Mouse (Mus musculus) intestine, embryonic 16.5 days (tissue): ENCODE results near the gene Olfr1395. TPM values are rescaled to one million over a fixed set of nuclear protein-coding genes. Genes with fewer than 3 reads are reported as not detected.

Source experiments
- ATAC-seq: fragments of 200-750 bp; cut with Nextera tagmentation; 2 replicates; pipeline ENCODE4 v1.8.0; 2017; ENCODE audit warnings: moderate TSS enrichment, moderate library complexity
- H3K27ac ChIP-seq: fragments of 300-500 bp; sonication (generic); 2 replicates; pipeline ENCODE4 v1.5.1; 2014; ENCODE audit warnings: mild to moderate bottlenecking, low read length
- H3K27me3 ChIP-seq: fragments of 300-500 bp; sonication (generic); replicated peaks from 2 replicates; pipeline ENCODE4 v1.6.1; 2014; ENCODE audit warnings: low read length, control low read depth, mixed read lengths; ENCODE audit not compliant: control insufficient read depth, insufficient read depth
- H3K36me3 ChIP-seq: fragments of 300-500 bp; sonication (generic); 2 replicates; pipeline ENCODE4 v1.6.1; 2014; ENCODE audit warnings: low read length, control low read depth; ENCODE audit not compliant: control insufficient read depth, insufficient read depth
- H3K4me1 ChIP-seq: fragments of 300-500 bp; sonication (generic); 2 replicates; pipeline ENCODE4 v1.6.1; 2014; ENCODE audit warnings: low read length, control low read depth, mixed read lengths; ENCODE audit not compliant: control insufficient read depth, insufficient read depth
- H3K4me2 ChIP-seq: fragments of 300-500 bp; sonication (generic); 2 replicates; pipeline ENCODE4 v1.6.1; 2014; ENCODE audit warnings: low read depth, low read length, control low read depth
- H3K4me3 ChIP-seq: fragments of 300-500 bp; sonication (generic); 2 replicates; pipeline ENCODE4 v1.5.1; 2014; ENCODE audit warnings: mild to moderate bottlenecking, low read length
- H3K9ac ChIP-seq: fragments of 300-500 bp; sonication (generic); 2 replicates; pipeline ENCODE4 v1.6.1; 2014; ENCODE audit warnings: low read depth, low read length
- H3K9me3 ChIP-seq: fragments of 300-500 bp; sonication (generic); 2 replicates; pipeline ENCODE4 v1.6.1; 2016; ENCODE audit warnings: low read length, control low read depth; ENCODE audit not compliant: control insufficient read depth
- WGBS: fragments of 180-500 bp; shearing (Covaris S2); extraction: QIAGEN DNeasy Blood & Tissue Kit; methylation state at CpG from one replicate; pipeline ENCODE4 v1.1.7; 2014; 5-methylcytosine and 5-hydroxymethylcytosine counted together
- polyA plus RNA-seq: library from polyadenylated mRNA; unstranded; fragments of >200 nt; fragmentation: Nextera tagmentation; extraction: Ambion mirVana; gene quantifications from 2 replicates; pipeline ENCODE4 v1.2.1, GENCODE M21; 2015

Olfr1395 gene
- polyA plus RNA-seq, result not detected in 2 replicates

- Histone ChIP-seq H3K9me3 (no peaks in the 10 kb centered on the region), H3K4me1 (no peaks in the 10 kb centered on the region), H3K9ac (no peak within 1 kb of the TSS), H3K4me2 (no peak within 1 kb of the TSS), H3K27me3 (no peaks in the 10 kb centered on the region), H3K4me3 (no peak within 1 kb of the TSS), H3K27ac (no peak within 1 kb of the TSS), H3K36me3 (no peaks in the 10 kb centered on the region)
- ATAC-seq, result no peak
- WGBS, result 89% methylated on average over 6 of the region's 6 CpGs
Observed at GRCm38 (mm10) chr11:49141974-49142373, at the start of gene Olfr1395. Gene Olfr1395 (plus strand): TSS chr11:49142274.

- Histone ChIP-seq H3K27me3 (no peaks in the 10 kb centered on the region), H3K9me3 (no peaks in the 10 kb centered on the region), H3K4me3 (no peak overlapping the region), H3K27ac (no peak overlapping the region), H3K36me3 (no peaks in the 10 kb centered on the region), H3K4me2 (no peak overlapping the region), H3K4me1 (peaks cover 10% of the 10 kb centered on the region), H3K9ac (no peak overlapping the region)
- WGBS, result 89% methylated on average over 2 of the region's 2 CpGs
- no peak for ATAC-seq
Observed at GRCm38 (mm10) chr11:49092786-49093185, 49.3 kb upstream of the Olfr1395 start.

DNA sequence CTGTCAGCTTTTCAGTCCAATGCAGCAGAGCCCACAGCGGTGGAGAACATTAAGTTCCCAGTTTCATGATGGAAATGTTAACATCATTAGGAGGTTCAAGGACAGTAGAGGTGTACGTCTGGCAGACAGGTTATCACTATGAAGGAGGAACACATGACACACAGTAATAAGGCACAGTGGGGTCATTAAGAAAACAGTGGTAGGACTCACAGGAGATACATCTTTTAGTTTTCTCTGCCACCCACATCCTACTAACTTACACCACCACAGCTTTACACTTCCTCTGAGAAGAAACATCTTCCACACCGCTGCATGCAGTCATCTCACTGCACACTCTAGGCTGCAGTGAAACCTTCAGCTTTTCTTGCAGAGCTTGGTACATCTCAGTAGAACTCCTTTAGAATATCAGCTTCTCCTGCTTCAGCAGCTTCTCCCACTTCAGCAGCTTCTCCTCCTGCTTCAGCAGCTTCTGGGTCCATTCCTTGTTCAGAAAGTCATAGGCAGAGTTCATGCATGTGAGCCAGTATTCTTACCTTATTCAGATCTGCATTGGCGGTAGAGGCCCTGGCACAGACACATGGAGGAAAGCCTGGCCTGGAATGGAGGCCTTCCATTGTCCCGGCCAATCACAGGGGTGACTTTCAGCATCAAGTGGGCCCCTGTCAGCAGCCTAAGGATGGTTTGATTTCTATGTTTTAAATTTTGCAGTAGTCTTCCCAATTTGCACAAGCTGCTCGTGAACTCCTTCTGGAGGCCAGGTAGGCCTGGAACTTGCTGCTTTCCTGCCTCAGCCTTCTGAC is 48.0 kb upstream of the Olfr1395 start:
- H3K9ac ChIP-seq, result no peak overlapping the region
- ATAC-seq, result no peak
- no peaks in the 10 kb centered on the region; the same call in none of the 2 replicates for H3K4me1 ChIP-seq
- H3K4me2 ChIP-seq, result no peak overlapping the region
- 81% methylated on average over 6 of the region's 6 CpGs for WGBS
- no peak overlapping the region for H3K4me3 ChIP-seq
- H3K27ac ChIP-seq, result no peak overlapping the region
- H3K27me3 ChIP-seq, result no peaks in the 10 kb centered on the region
- H3K9me3 ChIP-seq, result no peaks in the 10 kb centered on the region
- H3K36me3 ChIP-seq, result no peaks in the 10 kb centered on the region

DNA sequence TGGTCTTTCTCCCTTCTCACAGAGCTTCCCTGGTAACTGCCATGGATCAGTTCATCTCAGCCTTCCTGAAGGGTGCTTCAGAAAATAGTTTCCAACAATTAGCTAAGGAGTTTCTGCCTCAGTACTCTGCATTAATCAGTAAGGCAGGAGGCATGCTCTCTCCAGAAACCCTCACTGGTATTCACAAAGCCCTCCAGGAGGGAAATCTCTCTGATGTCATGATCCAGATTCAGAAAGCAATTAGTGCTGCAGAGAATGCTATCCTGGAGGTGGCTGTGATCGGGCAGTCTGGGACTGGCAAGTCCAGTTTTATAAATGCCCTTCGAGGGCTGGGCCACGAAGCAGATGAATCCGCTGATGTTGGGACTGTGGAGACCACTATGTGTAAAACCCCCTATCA is 46.7 kb upstream of the Olfr1395 start:
- no peaks in the 10 kb centered on the region for H3K9me3 ChIP-seq
- no peaks in the 10 kb centered on the region for H3K27me3 ChIP-seq
- H3K4me1 ChIP-seq, result no peaks in the 10 kb centered on the region; the same call in none of the 2 replicates
- H3K4me3 ChIP-seq, result no peak overlapping the region
- whole genome bisulfite sequencing, result 82% methylated on average over 4 of the region's 4 CpGs
- no peak overlapping the region for H3K9ac ChIP-seq
- H3K27ac ChIP-seq, result no peak overlapping the region
- no peak for ATAC-seq
- no peak overlapping the region for H3K4me2 ChIP-seq
- H3K36me3 ChIP-seq, result no peaks in the 10 kb centered on the region

GRCm38 (mm10) chr11:49100409-49100808 is 41.7 kb upstream of the Olfr1395 start:
- Histone ChIP-seq H3K36me3 (no peaks in the 10 kb centered on the region), H3K9ac (no peak overlapping the region), H3K4me3 (no peak overlapping the region), H3K4me1 (no peaks in the 10 kb centered on the region; the same call in none of the 2 replicates), H3K4me2 (no peak overlapping the region), H3K9me3 (no peaks in the 10 kb centered on the region), H3K27ac (no peak overlapping the region), H3K27me3 (no peaks in the 10 kb centered on the region)
- 88% methylated on average over 3 of the region's 3 CpGs for WGBS
- no peak for ATAC-seq

- no peak overlapping the region for H3K4me3 ChIP-seq
- no peak overlapping the region for H3K4me2 ChIP-seq
- WGBS, result 36% methylated on average over 5 of the region's 5 CpGs
- no peaks in the 10 kb centered on the region for H3K27me3 ChIP-seq
- H3K36me3 ChIP-seq, result no peaks in the 10 kb centered on the region
- H3K9ac ChIP-seq, result no peak overlapping the region
- no peaks in the 10 kb centered on the region; the same call in none of the 2 replicates for H3K4me1 ChIP-seq
- H3K9me3 ChIP-seq, result no peaks in the 10 kb centered on the region
- no peak for ATAC-seq
- no peak overlapping the region for H3K27ac ChIP-seq
Observed at GRCm38 (mm10) chr11:49101500-49101899, 40.6 kb upstream of the Olfr1395 start.

DNA sequence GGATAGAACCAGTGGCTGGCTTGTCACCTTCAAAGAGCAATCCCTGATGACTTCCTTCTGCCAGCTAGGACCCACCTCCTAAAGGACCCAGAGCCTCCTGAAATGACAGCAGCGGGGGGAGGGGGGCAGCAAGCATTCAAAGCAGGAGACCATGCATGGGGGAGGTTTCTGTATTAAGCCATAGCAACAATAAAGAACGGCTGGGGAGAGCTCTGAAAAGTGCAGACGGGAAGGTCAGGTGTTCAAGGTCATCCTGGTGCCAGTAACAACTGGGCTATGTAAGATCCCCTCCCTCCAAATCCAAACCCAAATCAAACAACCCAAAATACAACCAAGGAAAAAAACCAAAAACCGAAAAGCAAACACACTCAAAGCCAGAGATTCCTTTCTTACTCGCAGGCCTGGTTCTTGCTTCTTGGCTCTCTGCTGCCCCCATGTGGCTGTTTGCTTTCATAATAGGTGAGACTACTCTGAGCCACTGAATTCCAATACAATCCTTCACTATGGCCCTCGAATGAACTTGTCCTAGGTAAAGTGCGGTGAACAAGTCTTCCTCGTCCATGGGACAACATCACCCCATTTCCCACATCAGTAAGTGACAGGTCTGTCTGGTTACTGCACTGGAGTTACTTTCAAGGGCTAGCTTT is 38.9 kb upstream of the Olfr1395 start:
- H3K27me3 ChIP-seq, result no peaks in the 10 kb centered on the region
- no peak overlapping the region for H3K4me2 ChIP-seq
- no peak overlapping the region for H3K4me3 ChIP-seq
- WGBS, result 13% methylated on average over 8 of the region's 8 CpGs
- H3K9ac ChIP-seq, result no peak overlapping the region
- peak; percentile 65 for ATAC-seq
- no peak overlapping the region for H3K27ac ChIP-seq
- H3K9me3 ChIP-seq, result no peaks in the 10 kb centered on the region
- H3K4me1 ChIP-seq, result no peaks in the 10 kb centered on the region; the same call in none of the 2 replicates
- no peaks in the 10 kb centered on the region for H3K36me3 ChIP-seq

- H3K4me1 ChIP-seq, result no peaks in the 10 kb centered on the region; the same call in 1 of the 2 replicates
- no peaks in the 10 kb centered on the region for H3K9me3 ChIP-seq
- ATAC-seq, result no peak
- H3K36me3 ChIP-seq, result no peaks in the 10 kb centered on the region
- H3K4me3 ChIP-seq, result no peak overlapping the region
- H3K9ac ChIP-seq, result no peak overlapping the region
- H3K27me3 ChIP-seq, result no peaks in the 10 kb centered on the region
- 60% methylated on average over 1 of the region's 1 CpGs for WGBS
- no peak overlapping the region for H3K4me2 ChIP-seq
- no peak overlapping the region for H3K27ac ChIP-seq
Observed at GRCm38 (mm10) chr11:49105752-49106151, 36.3 kb upstream of the Olfr1395 start.

- ATAC-seq, result peak; percentile 51
- Histone ChIP-seq H3K4me3 (no peak overlapping the region), H3K9ac (no peak overlapping the region), H3K27ac (no peak overlapping the region), H3K4me1 (no peaks in the 10 kb centered on the region), H3K4me2 (no peak overlapping the region), H3K27me3 (no peaks in the 10 kb centered on the region), H3K9me3 (no peaks in the 10 kb centered on the region), H3K36me3 (no peaks in the 10 kb centered on the region)
- 46% methylated on average over 10 of the region's 10 CpGs for WGBS
Observed at GRCm38 (mm10) chr11:49107650-49108537, 34.2 kb upstream of the Olfr1395 start.
